Mouse (Mus musculus): Measurements from ENCODE around the gene Il18r1. TPM values are rescaled to one million over a fixed set of nuclear protein-coding genes. Genes with fewer than 3 reads are reported as not detected.
A peak's percentile ranks its signal among the peaks of the same experiment; 100 is the strongest.

Gene Il18r1
- total RNA-seq, 2 experiments from 2014 or later: 0.09 TPM; not detected in 1

- DNase-seq (ENCODE audit: extremely low spot score in 1 of 2, low spot score in 2 of 2): no peak
- intact Hi-C loops (cut with DNase I): no loop called here
Observed at GRCm38 (mm10) chr1:40475697-40476096, 10.3 kb downstream of the Il18r1 start.

- intact Hi-C loops (cut with DNase I): no loop called here
- no peak for DNase-seq (ENCODE audit: extremely low spot score in 1 of 2, low spot score in 2 of 2)
Observed at GRCm38 (mm10) chr1:40476756-40477155, 11.4 kb downstream of the Il18r1 start.

GRCm38 (mm10) chr1:40479505-40479923 is 14.2 kb downstream of the Il18r1 start:
- no peak for DNase-seq (ENCODE audit: extremely low spot score in 1 of 2, low spot score in 2 of 2)
- intact Hi-C loops (cut with DNase I): no loop called here

GRCm38 (mm10) chr1:40494594-40494993 is 29.2 kb downstream of the Il18r1 start:
- no peak for DNase-seq (ENCODE audit: extremely low spot score in 1 of 2, low spot score in 2 of 2)
- intact Hi-C loops (cut with DNase I): no loop called here

GRCm38 (mm10) chr1:40499708-40500107 is 34.4 kb downstream of the Il18r1 start:
- DNase-seq (ENCODE audit: extremely low spot score in 1 of 2, low spot score in 2 of 2): no peak
- intact Hi-C loops (cut with DNase I): no loop called here

GRCm38 (mm10) chr1:40501126-40501525 is 35.8 kb downstream of the Il18r1 start:
- intact Hi-C loops (cut with DNase I): no loop called here

GRCm38 (mm10) chr1:40501546-40502398 is 36.4 kb downstream of the Il18r1 start:
- intact Hi-C loops (cut with DNase I): no loop called here
- no peak for DNase-seq (ENCODE audit: extremely low spot score in 1 of 2, low spot score in 2 of 2)

More at GRCm38 (mm10) chr1:40501126-40501525, 35.8 kb downstream of the Il18r1 start:
- no peak for DNase-seq (ENCODE audit: extremely low spot score in 1 of 2, low spot score in 2 of 2)

GRCm38 (mm10) chr1:40504548-40504947 is 39.2 kb downstream of the Il18r1 start:
- no peak for DNase-seq (ENCODE audit: extremely low spot score in 1 of 2, low spot score in 2 of 2)
- intact Hi-C loops (cut with DNase I): no loop called here

GRCm38 (mm10) chr1:40514851-40515585 is 49.7 kb downstream of the Il18r1 start, which contains the start of gene Il18rap:
Gene Il18rap (plus strand): TSS chr1:40515362.
- intact Hi-C loops (cut with DNase I): no loop called here

GRCm38 (mm10) chr1:40516364-40516763 is 51.0 kb downstream of the Il18r1 start:
- intact Hi-C loops (cut with DNase I): no loop called here
- DNase-seq (ENCODE audit: extremely low spot score in 1 of 2, low spot score in 2 of 2): no peak

More at GRCm38 (mm10) chr1:40514851-40515585, 49.7 kb downstream of the Il18r1 start, which contains the start of gene Il18rap:
- no peak for DNase-seq (ENCODE audit: extremely low spot score in 1 of 2, low spot score in 2 of 2)

GRCm38 (mm10) chr1:40522918-40523317 is 57.6 kb downstream of the Il18r1 start:
- intact Hi-C loops (cut with DNase I): no loop called here
- DNase-seq (ENCODE audit: extremely low spot score in 1 of 2, low spot score in 2 of 2): no peak

- intact Hi-C loops (cut with DNase I): no loop called here
- no peak for DNase-seq (ENCODE audit: extremely low spot score in 1 of 2, low spot score in 2 of 2)
Observed at GRCm38 (mm10) chr1:40523971-40524722, 58.8 kb downstream of the Il18r1 start.

- intact Hi-C loops (cut with DNase I): no loop called here
- no peak for DNase-seq (ENCODE audit: extremely low spot score in 1 of 2, low spot score in 2 of 2)
Observed at GRCm38 (mm10) chr1:40529287-40529686, 63.9 kb downstream of the Il18r1 start.

- no peak for DNase-seq (ENCODE audit: extremely low spot score in 1 of 2, low spot score in 2 of 2)
Observed at GRCm38 (mm10) chr1:40537577-40537976, 72.2 kb downstream of the Il18r1 start.

GRCm38 (mm10) chr1:40544650-40545049 is 79.3 kb downstream of the Il18r1 start:
- intact Hi-C loops (cut with DNase I): loop anchor here (1.0 to 5.0 kb wide), 2 partner anchors 429 to 542 kb away; no protein-coding TSS in a partner anchor
- DNase-seq (ENCODE audit: extremely low spot score in 1 of 2, low spot score in 2 of 2): peak; percentile 58 to 72

More at GRCm38 (mm10) chr1:40537577-40537976, 72.2 kb downstream of the Il18r1 start:
- intact Hi-C loops (cut with DNase I): no loop called here

GRCm38 (mm10) chr1:40546645-40547044 is 81.3 kb downstream of the Il18r1 start:
- intact Hi-C loops (cut with DNase I): no loop called here

GRCm38 (mm10) chr1:40547064-40547572 is 81.8 kb downstream of the Il18r1 start:
- intact Hi-C loops (cut with DNase I): no loop called here

More at GRCm38 (mm10) chr1:40546645-40547044, 81.3 kb downstream of the Il18r1 start:
- no peak for DNase-seq (ENCODE audit: extremely low spot score in 1 of 2, low spot score in 2 of 2)

GRCm38 (mm10) chr1:40547762-40548161 is 82.4 kb downstream of the Il18r1 start:
- DNase-seq (ENCODE audit: extremely low spot score in 1 of 2, low spot score in 2 of 2): no peak
- intact Hi-C loops (cut with DNase I): no loop called here

More at GRCm38 (mm10) chr1:40547064-40547572, 81.8 kb downstream of the Il18r1 start:
- DNase-seq (ENCODE audit: extremely low spot score in 1 of 2, low spot score in 2 of 2): no peak

All from left cerebral cortex, postnatal 10 days (tissue).